Mouse (Mus musculus): Measurements from ENCODE around the gene Grm8.
"Not testable (repeated sequence)": the region's sequence is repeated elsewhere in the genome, so short reads cannot be mapped to it uniquely, and the experiment has no call there.

The Grm8 gene

GRCm38 (mm10) chr6:27819735-27820134, 315.2 kb downstream of the Grm8 start:
- not testable (repeated sequence) for DNase-seq

GRCm38 (mm10) chr6:27812789-27813188, 322.2 kb downstream of the Grm8 start:
- DNase-seq = no peak

- DNase-seq = no peak
Measured at GRCm38 (mm10) chr6:27809996-27810395, 325.0 kb downstream of the Grm8 start.

- no peak for DNase-seq
Measured at GRCm38 (mm10) chr6:27806741-27807140, 328.2 kb downstream of the Grm8 start.

- no peak for DNase-seq
Measured at GRCm38 (mm10) chr6:27800881-27801572, 334.0 kb downstream of the Grm8 start.

- DNase-seq = no peak
Measured at GRCm38 (mm10) chr6:27798735-27799134, 336.2 kb downstream of the Grm8 start.

- no peak for DNase-seq
Measured at GRCm38 (mm10) chr6:27789566-27789965, 345.4 kb downstream of the Grm8 start.

- DNase-seq = no peak
Measured at GRCm38 (mm10) chr6:27789151-27789550, 345.8 kb downstream of the Grm8 start.

- no peak for DNase-seq
Measured at GRCm38 (mm10) chr6:27782251-27782650, 352.7 kb downstream of the Grm8 start.

- no peak for DNase-seq
Measured at GRCm38 (mm10) chr6:27781371-27781770, 353.6 kb downstream of the Grm8 start.

GRCm38 (mm10) chr6:27775646-27776271, 359.2 kb downstream of the Grm8 start:
- no peak for DNase-seq

GRCm38 (mm10) chr6:27762061-27762460, 372.9 kb downstream of the Grm8 start:
- DNase-seq = no peak

- DNase-seq = no peak
Measured at GRCm38 (mm10) chr6:27753290-27753829, 381.6 kb downstream of the Grm8 start.

- no peak for DNase-seq
Measured at GRCm38 (mm10) chr6:27746493-27746892, 388.5 kb downstream of the Grm8 start.

- no peak for DNase-seq
Measured at GRCm38 (mm10) chr6:27745693-27746451, 389.1 kb downstream of the Grm8 start.

- no peak for DNase-seq
Measured at GRCm38 (mm10) chr6:27689382-27689781, 445.6 kb downstream of the Grm8 start.

GRCm38 (mm10) chr6:27661747-27662435, 473.1 kb downstream of the Grm8 start:
- DNase-seq = no peak

GRCm38 (mm10) chr6:27657520-27657919, 477.5 kb downstream of the Grm8 start:
- DNase-seq = peak; percentile 42

GRCm38 (mm10) chr6:27646503-27646902, 488.5 kb downstream of the Grm8 start:
- no peak for DNase-seq

GRCm38 (mm10) chr6:27645054-27645453, 489.9 kb downstream of the Grm8 start:
- DNase-seq = no peak

GRCm38 (mm10) chr6:27635898-27636297, 499.1 kb downstream of the Grm8 start:
- DNase-seq = no peak

- DNase-seq = no peak
Measured at GRCm38 (mm10) chr6:27617472-27617871, 517.5 kb downstream of the Grm8 start.

GRCm38 (mm10) chr6:27580485-27580884, 554.5 kb downstream of the Grm8 start:
- no peak for DNase-seq

Data from thymus, postnatal 4 days (tissue).